Mouse (Mus musculus) heart, adult 2 months (tissue): ENCODE results near the gene Hist1h2ag. TPM values are rescaled to one million over a fixed set of nuclear protein-coding genes. Genes with fewer than 3 reads are reported as not detected.

Experiments
- DNase-seq, 2 experiments: peaks; one replicate each; pipeline ENCODE4 v3.0.0; 2021
- H3K27ac ChIP-seq: fragments of 200-600 bp; 2 replicates; pipeline ENCODE4 v1.8.1; 2022
- H3K27me3 ChIP-seq: fragments of 200-500 bp; 2 replicates; pipeline ENCODE4 v1.6.1; 2012; ENCODE audit warnings: mild to moderate bottlenecking, low read length, inconsistent platforms, mixed read lengths; ENCODE audit not compliant: control insufficient read depth, insufficient read depth
- H3K36me3 ChIP-seq: fragments of 200-500 bp; 2 replicates; pipeline ENCODE4 v1.6.1; 2012; ENCODE audit warnings: low read length, inconsistent platforms; ENCODE audit not compliant: control insufficient read depth, insufficient read depth
- H3K4me1 ChIP-seq: fragments of 200-500 bp; 2 replicates; pipeline ENCODE4 v1.6.1; 2011; ENCODE audit warnings: low read length; ENCODE audit not compliant: control insufficient read depth, insufficient read depth
- H3K4me3 ChIP-seq: fragments of 200-600 bp; 2 replicates; pipeline ENCODE4 v1.8.1; 2022
- H3K79me2 ChIP-seq: fragments of 200-500 bp; replicated peaks from 2 replicates; pipeline ENCODE4 v1.6.1; 2012; ENCODE audit warnings: mild to moderate bottlenecking, inconsistent platforms, low read length, moderate library complexity, mixed read lengths; ENCODE audit not compliant: control insufficient read depth, insufficient read depth
- H3K9ac ChIP-seq: fragments of 200-500 bp; 2 replicates; pipeline ENCODE4 v1.6.1; 2012; ENCODE audit warnings: low read depth, mild to moderate bottlenecking, control low read depth, inconsistent platforms, low read length, mixed read lengths
- CTCF ChIP-seq: fragments of 200-600 bp; IDR thresholded peaks from 2 replicates; pipeline ENCODE4 v1.8.1; 2022; ENCODE audit warnings: antibody characterized with exemption, mild to moderate bottlenecking, moderate library complexity
- EP300 ChIP-seq: fragments of 200-500 bp; IDR thresholded peaks from 2 replicates; pipeline ENCODE4 v1.6.1; 2011; ENCODE audit warnings: low read depth, low read length, control low read depth; ENCODE audit not compliant: insufficient read depth
- POLR2A ChIP-seq: fragments of 200-500 bp; IDR thresholded peaks from 2 replicates; pipeline ENCODE4 v1.6.1; 2011; ENCODE audit warnings: mild to moderate bottlenecking, low read depth, low read length, control low read depth; ENCODE audit not compliant: insufficient read depth
- WGBS: fragments of 180-500 bp; shearing (Covaris S2); methylation state at CpG from one replicate; pipeline ENCODE4 v1.1.7; 2018; 5-methylcytosine and 5-hydroxymethylcytosine counted together
- intact Hi-C: fragments of 180-260 bp; cut with DNase I; formaldehyde crosslinking; loops from one replicate; pipeline ENCODE4 v1.15.1; 2025
- polyA plus RNA-seq: library from polyadenylated mRNA; depleted of rRNA; stranded (reverse); fragments of >200 nt; gene quantifications from 2 replicates; pipeline ENCODE4 v1.2.3, GENCODE M21; 2012
- total RNA-seq, 2 experiments: library from RNA; stranded (reverse); gene quantifications; 2 replicates each; pipeline ENCODE4 v1.2.3; 2021

Gene Hist1h2ag
- total and polyA plus RNA-seq, 3 experiments, result 1.7 to 4.3 TPM; not detected in 1

DNA sequence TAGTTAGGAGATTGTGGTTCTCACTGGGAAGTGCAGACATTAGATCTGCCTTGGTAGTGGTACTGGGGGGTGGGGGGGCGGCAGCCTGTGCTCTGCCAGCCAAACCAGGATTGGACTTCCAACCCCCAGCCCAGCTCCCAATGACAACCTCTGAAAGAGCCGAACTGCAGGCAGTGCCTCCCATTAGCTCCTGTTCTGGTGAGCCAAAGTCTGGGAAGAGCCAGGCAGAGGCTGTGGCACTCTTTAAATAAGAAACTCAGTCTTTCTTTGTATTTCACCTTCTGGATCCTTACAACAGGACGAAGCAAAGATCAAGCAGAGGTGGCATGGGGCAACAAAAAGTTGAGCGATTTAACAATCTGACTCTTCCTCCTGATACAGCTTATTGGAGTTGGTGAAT lies 43.6 kb downstream of the Hist1h2ag start:
- H3K9ac ChIP-seq, result no peak overlapping the region
- H3K36me3 ChIP-seq, result no peaks in the 10 kb centered on the region
- H3K4me1 ChIP-seq, result peaks cover 6% of the 10 kb centered on the region
- H3K79me2 ChIP-seq, result no peaks in the 10 kb centered on the region
- H3K27me3 ChIP-seq, result peaks cover 28% of the 10 kb centered on the region
- TF ChIP-seq EP300, result no peak
- no peak for TF ChIP-seq CTCF
- no peak for TF ChIP-seq POLR2A
- DNase-seq, result no peak
- intact Hi-C loops, result no loop called here
- WGBS, result 43% methylated on average over 4 of the region's 4 CpGs
- no peak overlapping the region for H3K27ac ChIP-seq
- no peak overlapping the region for H3K4me3 ChIP-seq

DNA sequence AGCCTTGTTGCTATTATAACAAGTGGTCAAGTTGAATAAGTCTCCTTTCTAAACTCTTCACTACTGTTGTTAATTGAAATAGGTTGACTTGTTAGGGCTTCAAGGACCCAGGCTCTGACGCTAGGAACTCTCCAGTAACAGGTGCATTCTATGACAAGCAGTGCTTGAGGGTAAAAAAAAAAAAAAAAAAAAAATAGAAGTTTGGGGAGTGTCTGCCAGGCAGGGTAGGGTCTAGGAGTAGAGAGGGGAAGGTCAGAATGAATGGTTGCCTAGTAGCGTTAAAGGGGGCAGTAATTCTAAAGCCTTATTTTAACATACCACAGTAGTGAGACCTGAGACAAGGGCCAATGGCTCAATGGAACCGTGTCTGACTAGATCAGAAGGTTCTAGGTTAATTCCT lies 44.3 kb downstream of the Hist1h2ag start:
- H3K27ac ChIP-seq, result no peak overlapping the region
- intact Hi-C loops, result no loop called here
- no peak for DNase-seq
- no peaks in the 10 kb centered on the region for H3K79me2 ChIP-seq
- H3K36me3 ChIP-seq, result no peaks in the 10 kb centered on the region
- peaks cover 30% of the 10 kb centered on the region for H3K27me3 ChIP-seq
- 43% methylated on average over 3 of the region's 3 CpGs for WGBS
- no peak overlapping the region for H3K4me3 ChIP-seq
- peaks cover 6% of the 10 kb centered on the region for H3K4me1 ChIP-seq
- TF ChIP-seq CTCF (no peak), POLR2A (no peak), EP300 (no peak)
- no peak overlapping the region for H3K9ac ChIP-seq

DNA sequence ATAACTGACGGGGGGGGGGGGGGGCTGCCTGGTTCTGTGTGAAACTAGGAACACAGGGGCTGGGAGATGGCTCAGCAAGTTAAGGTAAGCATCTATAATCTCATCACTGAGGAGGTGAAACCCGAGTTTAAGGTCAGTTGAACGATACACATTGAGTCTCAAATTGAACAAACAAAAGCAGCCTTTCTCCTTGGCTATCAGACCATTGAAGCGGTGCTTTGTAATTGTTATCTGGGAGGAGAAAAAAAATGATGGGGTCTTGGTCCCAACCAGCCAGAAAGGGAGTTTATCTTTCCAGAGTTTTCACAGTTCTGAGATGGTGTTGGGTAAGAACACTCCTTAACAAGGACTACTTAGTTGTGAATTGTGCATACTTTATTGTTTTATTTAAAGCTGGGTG lies 44.9 kb downstream of the Hist1h2ag start:
- H3K9ac ChIP-seq, result no peak overlapping the region
- no peaks in the 10 kb centered on the region for H3K79me2 ChIP-seq
- H3K4me1 ChIP-seq, result peaks cover 6% of the 10 kb centered on the region
- 13% methylated on average over 4 of the region's 4 CpGs for WGBS
- no peak for DNase-seq
- H3K4me3 ChIP-seq, result no peak overlapping the region
- intact Hi-C loops, result no loop called here
- no peaks in the 10 kb centered on the region for H3K36me3 ChIP-seq
- no peak for TF ChIP-seq POLR2A
- no peak for TF ChIP-seq CTCF
- TF ChIP-seq EP300, result no peak
- H3K27me3 ChIP-seq, result peaks cover 30% of the 10 kb centered on the region
- H3K27ac ChIP-seq, result no peak overlapping the region

DNA sequence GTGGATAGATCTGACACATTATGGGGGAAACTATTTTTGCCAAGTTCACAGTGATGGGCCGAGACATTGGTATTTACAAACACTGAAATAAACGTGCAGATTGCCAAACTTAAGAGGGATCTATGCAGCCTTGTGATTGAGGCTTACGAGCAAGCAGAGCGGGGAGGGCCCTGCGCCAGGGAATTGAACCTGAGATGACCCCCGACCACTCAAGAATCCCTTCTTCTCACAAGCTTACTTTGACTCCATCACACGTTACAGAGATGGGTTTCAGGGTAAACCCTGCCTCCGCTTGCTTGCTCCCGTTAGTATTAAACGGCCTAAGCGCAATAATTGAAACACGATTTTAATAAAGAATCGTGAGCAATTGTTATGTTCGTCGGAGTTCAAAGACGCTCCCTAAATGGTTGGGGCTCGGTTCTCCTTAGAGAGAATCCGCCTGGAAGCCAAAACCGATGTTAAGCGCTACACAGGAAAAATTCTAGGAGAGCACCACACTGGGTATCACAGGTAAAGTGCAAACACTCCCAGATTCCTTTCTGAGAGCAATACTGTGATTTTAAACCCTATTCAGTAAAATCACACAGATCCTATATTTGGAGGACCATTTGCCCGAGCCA lies 45.4 kb downstream of the Hist1h2ag start:
- H3K27me3 ChIP-seq, result peaks cover 30% of the 10 kb centered on the region
- WGBS, result 14% methylated on average over 21 of the region's 21 CpGs

DNA sequence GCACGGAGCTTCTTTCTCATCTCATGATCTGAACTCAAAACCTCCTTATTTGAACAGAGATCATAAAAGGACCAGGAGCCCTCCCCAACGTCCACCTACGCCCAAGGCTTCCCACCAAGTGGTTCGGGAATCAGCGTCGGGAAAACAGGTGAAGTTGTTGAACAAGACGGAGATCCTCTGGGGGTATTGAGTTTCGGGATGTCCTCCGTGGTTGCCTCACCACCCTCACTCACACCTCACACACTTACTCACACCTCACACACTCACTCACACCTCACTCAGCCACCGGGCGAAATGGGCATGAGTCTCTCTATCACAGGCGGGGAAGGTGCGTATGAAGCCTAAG lies 45.9 kb downstream of the Hist1h2ag start:
- Histone ChIP-seq H3K36me3 (no peaks in the 10 kb centered on the region), H3K27ac (no peak overlapping the region), H3K27me3 (peaks cover 30% of the 10 kb centered on the region), H3K4me3 (no peak overlapping the region), H3K9ac (no peak overlapping the region), H3K79me2 (no peaks in the 10 kb centered on the region), H3K4me1 (peaks cover 6% of the 10 kb centered on the region)
- TF ChIP-seq CTCF (no peak), POLR2A (no peak), EP300 (no peak)
- DNase-seq, result no peak
- intact Hi-C loops, result no loop called here
- 8% methylated on average over 13 of the region's 13 CpGs for WGBS

More for the DNA sequence above, 45.4 kb downstream of the Hist1h2ag start:
- TF ChIP-seq CTCF, result no peak
- no peak for TF ChIP-seq EP300
- TF ChIP-seq POLR2A, result no peak
- H3K79me2 ChIP-seq, result no peaks in the 10 kb centered on the region
- H3K9ac ChIP-seq, result no peak overlapping the region
- H3K4me1 ChIP-seq, result peaks cover 6% of the 10 kb centered on the region
- intact Hi-C loops, result no loop called here
- H3K36me3 ChIP-seq, result no peaks in the 10 kb centered on the region
- DNase-seq, result no peak
- no peak overlapping the region for H3K4me3 ChIP-seq
- no peak overlapping the region for H3K27ac ChIP-seq

DNA sequence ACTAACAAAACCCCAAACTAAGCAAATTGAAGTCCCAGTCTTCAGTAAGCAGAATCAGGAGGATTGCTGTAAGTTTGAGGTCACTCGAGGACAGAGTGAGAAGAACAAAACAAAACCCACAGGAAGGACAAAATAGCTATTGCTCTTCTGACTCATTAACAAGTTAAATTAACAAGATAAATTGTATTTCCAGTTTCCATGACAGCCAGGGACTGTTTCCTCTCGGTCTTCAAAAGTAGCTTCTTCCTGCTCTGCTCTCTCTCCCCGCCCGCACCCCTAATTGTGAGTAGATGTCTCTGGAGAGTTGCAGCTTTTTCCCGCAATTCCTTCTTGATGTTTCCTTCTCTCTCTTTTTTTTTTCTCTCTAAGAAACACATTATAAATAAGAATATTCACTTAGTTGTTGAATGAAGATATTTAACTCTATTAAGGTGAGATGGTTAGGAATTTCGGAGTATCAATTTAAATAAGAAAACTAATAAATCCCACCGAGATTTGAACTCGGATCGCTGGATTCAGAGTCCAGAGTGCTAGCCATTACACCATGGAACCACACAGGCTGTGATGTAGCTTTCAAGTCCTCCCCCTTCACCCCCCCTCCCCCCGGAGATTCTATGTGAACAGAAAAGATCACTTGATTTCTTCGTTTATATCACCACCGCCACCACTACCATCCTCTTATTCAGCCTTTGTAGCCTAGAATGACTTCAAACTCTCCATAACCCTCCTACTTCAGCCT lies 46.5 kb downstream of the Hist1h2ag start:
- 15% methylated on average over 12 of the region's 12 CpGs for WGBS
- TF ChIP-seq EP300 (no peak), POLR2A (no peak), CTCF (no peak)
- intact Hi-C loops, result no loop called here
- Histone ChIP-seq H3K4me3 (peak overlapping the region; percentile 35), H3K36me3 (no peaks in the 10 kb centered on the region), H3K79me2 (no peaks in the 10 kb centered on the region), H3K4me1 (peaks cover 6% of the 10 kb centered on the region), H3K9ac (no peak overlapping the region), H3K27me3 (peaks cover 31% of the 10 kb centered on the region), H3K27ac (no peak overlapping the region)
- DNase-seq, result peak in 1 of 2 experiments; percentile 35
